Mouse (Mus musculus) liver, embryonic 12.5 days (tissue): ENCODE measurements around the gene Cops7b. TPM values are rescaled to one million over a fixed set of nuclear protein-coding genes. Genes with fewer than 3 reads are reported as not detected.

Experiments
- ATAC-seq: fragments of 200-750 bp; cut with Nextera tagmentation; 2 replicates; pipeline ENCODE4 v1.8.0; 2017; ENCODE audit warnings: moderate number of reproducible peaks, mild to moderate bottlenecking, moderate library complexity
- H3K27ac ChIP-seq: fragments of 300-500 bp; sonication (generic); 2 replicates; pipeline ENCODE4 v1.5.1; 2016; ENCODE audit warnings: mild to moderate bottlenecking
- H3K27me3 ChIP-seq: fragments of 300-500 bp; sonication (generic); replicated peaks from 2 replicates; pipeline ENCODE4 v1.6.1; 2016; ENCODE audit warnings: mild to moderate bottlenecking, moderate library complexity
- H3K36me3 ChIP-seq: fragments of 300-500 bp; sonication (generic); 2 replicates; pipeline ENCODE4 v1.6.1; 2016; ENCODE audit warnings: mild to moderate bottlenecking, moderate library complexity
- H3K4me1 ChIP-seq: fragments of 300-500 bp; sonication (generic); 2 replicates; pipeline ENCODE4 v1.6.1; 2016
- H3K4me2 ChIP-seq: fragments of 300-500 bp; sonication (generic); 2 replicates; pipeline ENCODE4 v1.6.1; 2016; ENCODE audit warnings: mild to moderate bottlenecking, moderate library complexity
- H3K4me3 ChIP-seq: fragments of 300-500 bp; sonication (generic); 2 replicates; pipeline ENCODE4 v1.5.1; 2016; ENCODE audit warnings: mild to moderate bottlenecking, moderate library complexity
- H3K9ac ChIP-seq: fragments of 300-500 bp; sonication (generic); 2 replicates; pipeline ENCODE4 v1.6.1; 2016; ENCODE audit warnings: mild to moderate bottlenecking, moderate library complexity
- H3K9me3 ChIP-seq: fragments of 300-500 bp; sonication (generic); replicated peaks from 2 replicates; pipeline ENCODE4 v1.6.1; 2016; ENCODE audit warnings: mild to moderate bottlenecking, moderate library complexity
- WGBS: fragments of 180-500 bp; shearing (Covaris S2); methylation state at CpG from one replicate; pipeline ENCODE4 v1.1.7; 2016; ENCODE audit not compliant: insufficient replicate concordance; 5-methylcytosine and 5-hydroxymethylcytosine counted together
- polyA plus RNA-seq: library from polyadenylated mRNA; unstranded; fragments of >200 nt; fragmentation: Nextera tagmentation; extraction: Ambion mirVana; gene quantifications from 2 replicates; pipeline ENCODE4 v1.2.1, GENCODE M21; 2016

Gene Cops7b
- polyA plus RNA-seq, 1 experiment from 2014 or later: 24.3 TPM

DNA sequence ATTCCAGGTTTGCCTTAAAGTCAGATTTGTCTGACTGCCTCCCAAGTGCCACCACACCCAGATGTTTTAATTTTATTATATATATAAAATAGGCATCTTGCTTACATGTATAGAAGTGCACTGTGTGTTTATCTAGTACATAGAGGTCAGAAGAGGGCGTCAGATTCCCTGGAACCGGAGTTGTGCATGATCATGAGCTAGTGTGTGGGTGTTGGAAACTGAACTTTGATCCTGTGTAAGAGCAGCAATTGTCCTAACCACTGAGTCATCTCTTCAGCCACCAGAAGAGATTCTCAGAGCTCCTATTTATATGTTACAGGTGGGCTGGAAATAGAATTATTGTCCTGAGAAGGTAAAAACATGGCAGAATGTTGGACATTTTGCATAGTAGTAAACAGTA, 17.4 kb downstream of the Cops7b start:
- Histone ChIP-seq H3K36me3 (peaks cover 99% of the 10 kb centered on the region), H3K4me2 (no peak overlapping the region), H3K9ac (no peak overlapping the region), H3K9me3 (no peaks in the 10 kb centered on the region), H3K27ac (no peak overlapping the region), H3K4me1 (no peaks in the 10 kb centered on the region), H3K4me3 (no peak overlapping the region), H3K27me3 (no peaks in the 10 kb centered on the region)
- ATAC-seq: no peak
- 82% methylated on average over 2 of the region's 2 CpGs for WGBS

DNA sequence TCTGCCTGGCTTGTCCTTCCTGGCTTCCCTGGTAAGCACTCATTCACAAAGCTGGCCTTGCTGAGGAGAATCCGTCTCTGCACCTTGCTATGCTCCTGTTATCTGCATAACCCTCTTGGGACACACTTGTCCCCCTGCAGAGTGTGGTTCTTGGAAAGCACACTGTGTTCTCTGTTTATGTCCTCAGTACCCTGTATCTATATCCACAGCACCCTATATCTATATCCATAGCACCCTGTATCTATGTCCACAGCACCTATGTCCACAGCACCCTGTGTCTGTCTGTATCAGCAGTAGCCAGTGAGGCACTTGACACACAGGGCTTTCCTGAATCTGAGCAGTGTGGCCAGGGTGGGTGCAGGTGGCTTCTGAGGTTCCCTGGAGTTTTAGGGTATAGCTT, 28.2 kb downstream of the Cops7b start:
- ATAC-seq: peak; percentile 77
- H3K4me1 ChIP-seq: no peaks in the 10 kb centered on the region
- H3K36me3 ChIP-seq: peaks cover 34% of the 10 kb centered on the region

DNA sequence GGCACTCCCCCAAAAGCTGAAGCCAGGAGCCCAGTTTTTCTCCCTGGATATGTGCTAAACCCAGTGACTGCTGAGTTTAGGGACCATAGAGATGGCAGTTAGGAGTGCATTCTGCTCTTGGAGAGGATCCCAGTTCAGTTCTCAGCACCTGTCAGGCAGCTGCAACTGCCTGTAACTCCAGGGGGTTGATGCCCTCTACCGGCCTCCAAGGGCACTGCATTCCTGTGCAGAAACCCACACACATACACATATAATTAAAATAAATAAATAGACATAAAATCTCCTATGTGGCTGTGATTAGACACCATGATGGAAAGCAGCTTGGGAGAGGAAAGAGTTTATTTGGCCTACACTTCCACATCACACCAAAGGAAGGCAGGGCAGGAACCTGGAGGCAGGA, 29.4 kb downstream of the Cops7b start:
- Histone ChIP-seq H3K9ac (no peak overlapping the region), H3K27me3 (no peaks in the 10 kb centered on the region), H3K4me2 (no peak overlapping the region), H3K9me3 (no peaks in the 10 kb centered on the region), H3K36me3 (peaks cover 25% of the 10 kb centered on the region), H3K4me3 (no peak overlapping the region), H3K4me1 (no peaks in the 10 kb centered on the region), H3K27ac (no peak overlapping the region)
- ATAC-seq: no peak
- WGBS: 45% methylated on average over 1 of the region's 1 CpGs

More for the DNA sequence above, 28.2 kb downstream of the Cops7b start:
- Histone ChIP-seq H3K4me2 (no peak overlapping the region), H3K9ac (no peak overlapping the region), H3K9me3 (no peaks in the 10 kb centered on the region), H3K4me3 (no peak overlapping the region), H3K27me3 (no peaks in the 10 kb centered on the region), H3K27ac (no peak overlapping the region)
- 40% methylated on average over 1 of the region's 1 CpGs for whole genome bisulfite sequencing

DNA sequence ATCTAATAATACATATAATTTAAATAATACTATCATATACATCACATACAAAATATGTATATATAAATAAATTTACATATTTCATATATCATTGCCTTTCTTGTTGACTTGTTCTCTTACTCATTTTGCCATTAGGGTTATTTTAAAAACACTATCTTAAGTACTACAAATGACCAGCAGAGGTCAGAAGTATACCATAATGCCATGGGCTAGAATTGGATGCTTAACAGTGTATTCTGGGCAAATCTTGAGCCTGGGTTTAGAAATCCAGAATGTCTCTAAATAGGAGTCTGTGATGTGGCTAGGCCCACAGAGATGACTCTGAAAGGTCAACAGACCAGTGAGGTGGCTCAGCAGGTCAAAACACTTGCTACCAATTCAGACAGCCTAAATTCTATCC, 31.6 kb downstream of the Cops7b start:
- H3K36me3 ChIP-seq: 0 out of 2 replicates have a peak, but pooled peaks cover 5% of the 10 kb centered on the region
- no peaks in the 10 kb centered on the region for H3K4me1 ChIP-seq
- ATAC-seq: no peak

DNA sequence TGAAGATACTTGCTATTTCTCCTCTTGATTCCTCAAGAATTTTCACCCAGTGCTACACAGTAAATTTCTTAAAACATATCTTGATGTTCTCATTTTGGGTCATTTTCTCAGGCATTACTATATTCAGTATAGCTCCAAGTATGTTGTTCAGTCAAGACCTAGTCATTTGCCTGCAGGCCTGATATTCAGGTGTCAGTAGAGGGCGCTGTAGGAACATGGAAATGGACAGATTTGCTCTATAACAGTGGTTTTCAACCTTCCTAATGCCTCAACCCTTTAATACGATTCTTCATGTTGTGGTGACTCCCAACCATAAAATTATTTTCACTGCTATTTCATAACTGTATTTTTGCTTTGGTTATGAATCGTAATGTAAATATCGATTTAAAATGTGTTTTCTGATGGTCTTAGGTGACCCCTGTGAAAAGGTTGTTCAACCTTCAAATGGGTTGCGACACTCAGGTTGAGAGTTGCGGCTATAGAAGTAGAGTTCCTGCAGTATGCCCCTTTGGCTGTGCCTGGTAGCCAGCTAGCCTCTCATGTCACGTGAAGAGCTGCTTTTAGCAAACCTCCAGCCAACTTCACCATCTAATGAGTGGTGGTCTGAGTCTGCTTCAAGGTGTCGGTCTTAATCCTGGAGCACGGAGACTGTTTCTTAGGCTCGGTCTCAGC, 35.9 kb downstream of the Cops7b start:
- WGBS: 54% methylated on average over 10 of the region's 10 CpGs
- ATAC-seq: no peak
- H3K9me3 ChIP-seq: no peaks in the 10 kb centered on the region

More for the DNA sequence above, 31.6 kb downstream of the Cops7b start:
- Histone ChIP-seq H3K9ac (no peak overlapping the region), H3K27ac (no peak overlapping the region), H3K9me3 (no peaks in the 10 kb centered on the region), H3K27me3 (no peaks in the 10 kb centered on the region), H3K4me2 (no peak overlapping the region), H3K4me3 (no peak overlapping the region)

DNA sequence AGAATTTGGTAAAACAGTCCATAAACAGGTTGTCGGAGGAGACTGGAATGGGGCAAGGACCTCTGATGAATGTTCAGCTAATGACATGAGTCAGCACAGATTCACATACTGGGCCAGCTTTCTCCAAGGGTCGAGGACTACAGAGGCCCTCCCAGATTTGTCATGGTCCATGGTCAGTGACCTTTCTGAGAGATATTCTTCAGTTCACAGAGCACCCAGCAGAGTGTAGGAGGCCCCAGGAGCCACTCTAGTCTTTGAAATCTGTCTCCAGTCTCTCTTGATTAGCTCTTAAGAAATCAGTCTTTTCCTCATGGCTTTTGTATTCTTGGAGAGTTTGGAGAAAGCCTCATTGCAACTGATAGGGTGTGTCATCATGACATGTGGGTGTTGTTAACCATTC, 39.6 kb downstream of the Cops7b start:
- 64% methylated on average over 2 of the region's 2 CpGs for WGBS
- no peaks in the 10 kb centered on the region for H3K4me1 ChIP-seq
- no peak overlapping the region for H3K4me2 ChIP-seq
- no peak for ATAC-seq
- H3K27ac ChIP-seq: no peak overlapping the region
- no peaks in the 10 kb centered on the region for H3K27me3 ChIP-seq
- H3K4me3 ChIP-seq: no peak overlapping the region
- no peaks in the 10 kb centered on the region for H3K9me3 ChIP-seq
- H3K9ac ChIP-seq: no peak overlapping the region
- H3K36me3 ChIP-seq: no peaks in the 10 kb centered on the region

More for the DNA sequence above, 35.9 kb downstream of the Cops7b start:
- H3K4me1 ChIP-seq: no peaks in the 10 kb centered on the region
- no peak overlapping the region for H3K9ac ChIP-seq
- H3K4me3 ChIP-seq: no peak overlapping the region
- no peak overlapping the region for H3K27ac ChIP-seq
- H3K36me3 ChIP-seq: no peaks in the 10 kb centered on the region
- no peak overlapping the region for H3K4me2 ChIP-seq
- H3K27me3 ChIP-seq: no peaks in the 10 kb centered on the region

DNA sequence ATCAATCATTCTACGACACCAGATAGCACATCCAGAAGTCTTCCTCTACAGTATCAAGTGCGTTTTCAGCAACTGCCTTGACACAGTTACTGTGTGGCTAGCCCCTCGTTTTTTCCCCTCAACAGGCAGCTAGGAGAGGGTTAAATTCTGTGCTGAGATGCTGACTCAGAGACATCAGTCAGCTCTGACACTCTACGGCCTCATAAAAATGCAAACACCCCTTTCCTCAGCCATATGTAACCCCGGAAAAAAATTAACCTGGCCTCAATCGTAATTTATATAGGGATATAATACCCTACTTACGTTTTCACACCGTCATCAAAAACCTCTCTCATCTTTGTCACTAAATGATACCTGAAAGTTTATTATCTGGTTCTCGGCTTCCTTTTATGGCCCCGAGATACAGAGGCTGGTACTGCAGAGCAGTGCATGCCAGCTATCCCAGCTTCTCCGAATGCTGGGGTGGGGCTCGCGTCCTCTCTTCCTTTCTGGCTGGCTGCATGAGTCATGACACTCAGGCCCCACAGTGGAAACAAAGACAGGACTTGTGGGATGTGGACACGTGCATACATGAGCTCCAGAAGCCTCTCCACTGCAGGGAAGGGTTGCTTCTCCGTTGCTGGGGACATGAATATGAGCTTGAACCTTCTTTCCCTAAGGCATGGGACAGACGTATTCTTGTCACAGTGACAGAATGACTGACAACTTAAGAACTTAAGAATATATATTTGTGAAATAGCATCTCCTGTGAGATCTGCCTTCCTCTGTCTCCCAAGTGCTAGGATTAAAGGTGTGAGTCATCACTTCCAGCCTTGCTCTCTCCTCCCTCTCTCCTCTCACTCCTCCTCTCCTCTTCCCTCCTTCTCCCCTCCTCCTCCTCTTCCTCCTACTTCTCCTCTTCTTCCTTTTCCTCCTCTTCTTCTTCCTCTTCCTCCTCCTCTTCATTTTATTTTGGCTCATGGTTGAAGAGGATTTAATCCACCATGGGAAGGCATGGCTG, 40.6 kb downstream of the Cops7b start:
- Histone ChIP-seq H3K9ac (no peak overlapping the region), H3K27me3 (no peaks in the 10 kb centered on the region), H3K4me2 (no peak overlapping the region), H3K4me3 (no peak overlapping the region), H3K4me1 (no peaks in the 10 kb centered on the region), H3K27ac (no peak overlapping the region), H3K9me3 (no peaks in the 10 kb centered on the region), H3K36me3 (no peaks in the 10 kb centered on the region)
- WGBS: 50% methylated on average over 16 of the region's 16 CpGs
- no peak for ATAC-seq

DNA sequence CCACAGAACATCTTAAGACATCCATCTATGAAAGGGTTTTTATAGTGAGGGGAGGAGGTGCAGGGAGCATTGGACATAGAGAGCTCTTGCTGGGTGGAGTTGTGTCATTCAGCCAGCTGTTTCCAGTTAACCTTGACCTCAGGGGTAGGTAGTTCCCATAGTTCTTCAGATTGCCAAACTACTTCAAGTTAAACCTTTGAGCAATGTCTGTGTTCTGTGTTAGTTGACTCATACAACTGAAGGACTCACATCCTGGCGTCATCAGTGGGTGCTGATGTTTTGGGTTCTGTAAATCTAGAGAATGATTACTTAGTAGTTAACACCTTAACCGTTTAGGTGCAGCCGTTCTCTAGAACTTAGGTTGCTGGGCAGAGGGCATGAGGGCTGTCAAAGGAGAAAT, 45.6 kb downstream of the Cops7b start:
- no peaks in the 10 kb centered on the region for H3K4me1 ChIP-seq
- no peaks in the 10 kb centered on the region for H3K9me3 ChIP-seq
- H3K27ac ChIP-seq: no peak overlapping the region
- no peak overlapping the region for H3K4me3 ChIP-seq
- WGBS: 64% methylated on average over 3 of the region's 3 CpGs
- H3K36me3 ChIP-seq: no peaks in the 10 kb centered on the region
- no peak overlapping the region for H3K4me2 ChIP-seq
- ATAC-seq: no peak
- H3K9ac ChIP-seq: no peak overlapping the region
- no peaks in the 10 kb centered on the region for H3K27me3 ChIP-seq

DNA sequence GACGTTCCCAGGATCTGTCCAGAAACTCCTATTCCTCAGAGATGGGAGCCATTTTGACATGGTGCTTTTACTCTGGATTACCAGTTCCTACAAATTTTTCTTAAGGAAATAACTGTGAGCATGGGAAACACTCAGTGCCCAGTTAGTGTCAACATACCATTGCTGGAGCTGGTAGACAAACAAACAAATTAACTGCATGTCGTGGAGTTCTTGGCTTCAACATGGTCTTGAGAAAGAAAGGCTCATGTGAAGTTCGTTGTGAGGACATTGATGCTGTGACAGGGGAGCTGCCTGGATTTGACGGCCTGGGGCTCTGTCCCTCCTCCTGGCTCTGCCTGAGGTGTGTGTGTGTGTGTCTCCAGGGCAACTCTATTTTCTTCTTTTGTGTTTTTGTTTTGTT, 47.2 kb downstream of the Cops7b start:
- Histone ChIP-seq H3K36me3 (no peaks in the 10 kb centered on the region), H3K27ac (no peak overlapping the region), H3K4me1 (no peaks in the 10 kb centered on the region), H3K4me3 (no peak overlapping the region), H3K4me2 (no peak overlapping the region), H3K9me3 (no peaks in the 10 kb centered on the region), H3K9ac (no peak overlapping the region), H3K27me3 (no peaks in the 10 kb centered on the region)
- no peak for ATAC-seq
- WGBS: 50% methylated on average over 4 of the region's 4 CpGs

DNA sequence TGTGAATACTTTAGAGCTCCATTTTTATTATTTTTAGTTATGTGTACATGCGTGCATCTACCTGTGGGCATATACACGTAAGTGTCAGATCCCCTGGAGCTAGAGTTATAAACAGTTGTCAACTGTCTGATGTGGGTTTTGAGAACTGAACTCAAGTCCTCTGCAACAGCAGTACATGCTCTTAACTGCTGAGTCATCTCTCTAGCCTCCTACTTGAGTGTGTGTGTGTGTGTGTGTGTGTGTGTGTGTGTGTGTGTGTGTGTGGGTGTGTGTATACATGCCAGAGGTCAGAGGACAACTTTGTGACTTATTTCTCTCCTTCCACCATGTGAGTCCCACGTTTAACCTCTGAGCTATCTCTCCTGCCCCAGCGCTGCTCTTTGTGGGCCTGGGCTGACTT, 47.8 kb downstream of the Cops7b start:
- ATAC-seq: no peak

DNA sequence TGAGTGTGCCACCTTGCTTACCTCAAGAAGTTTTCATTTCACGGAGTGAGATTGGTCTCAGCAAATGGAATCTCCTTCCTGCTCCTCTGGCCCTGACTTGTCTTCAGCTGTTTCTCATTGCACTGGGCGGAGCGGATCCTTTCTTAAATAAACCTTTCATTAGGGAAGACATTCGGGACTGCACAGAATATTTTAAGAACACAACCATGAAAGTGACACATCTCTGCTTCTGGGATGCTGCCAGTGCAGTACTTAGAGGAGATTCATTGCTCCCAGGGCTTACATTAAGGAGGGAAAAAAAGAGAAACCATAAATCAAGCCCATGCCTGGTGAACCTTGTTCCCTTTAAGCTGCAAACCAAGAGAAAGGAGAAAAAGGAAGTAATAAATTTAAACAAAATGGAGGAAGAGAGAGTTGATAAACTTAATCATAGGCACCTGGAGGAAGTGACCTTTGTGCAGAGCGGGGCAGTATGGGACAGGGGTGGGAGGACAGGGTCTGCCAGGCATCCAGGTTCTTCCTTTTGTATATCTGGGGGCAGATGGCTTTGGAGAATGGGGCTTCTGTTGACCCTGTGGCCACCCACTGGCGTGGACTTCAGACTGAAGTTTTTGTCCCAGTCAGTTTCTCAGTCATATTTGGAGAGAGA, 50.2 kb downstream of the Cops7b start:
- 56% methylated on average over 6 of the region's 6 CpGs for WGBS
- Histone ChIP-seq H3K9me3 (no peaks in the 10 kb centered on the region), H3K4me3 (no peak overlapping the region), H3K27ac (no peak overlapping the region), H3K4me2 (no peak overlapping the region), H3K27me3 (no peaks in the 10 kb centered on the region), H3K36me3 (no peaks in the 10 kb centered on the region), H3K9ac (no peak overlapping the region), H3K4me1 (no peaks in the 10 kb centered on the region)
- ATAC-seq: no peak

More for the DNA sequence above, 47.8 kb downstream of the Cops7b start:
- H3K4me2 ChIP-seq: no peak overlapping the region
- no peaks in the 10 kb centered on the region for H3K9me3 ChIP-seq
- no peaks in the 10 kb centered on the region for H3K4me1 ChIP-seq
- no peak overlapping the region for H3K9ac ChIP-seq
- 56% methylated on average over 4 of the region's 4 CpGs for WGBS
- H3K36me3 ChIP-seq: no peaks in the 10 kb centered on the region
- H3K27ac ChIP-seq: no peak overlapping the region
- no peaks in the 10 kb centered on the region for H3K27me3 ChIP-seq
- H3K4me3 ChIP-seq: no peak overlapping the region

DNA sequence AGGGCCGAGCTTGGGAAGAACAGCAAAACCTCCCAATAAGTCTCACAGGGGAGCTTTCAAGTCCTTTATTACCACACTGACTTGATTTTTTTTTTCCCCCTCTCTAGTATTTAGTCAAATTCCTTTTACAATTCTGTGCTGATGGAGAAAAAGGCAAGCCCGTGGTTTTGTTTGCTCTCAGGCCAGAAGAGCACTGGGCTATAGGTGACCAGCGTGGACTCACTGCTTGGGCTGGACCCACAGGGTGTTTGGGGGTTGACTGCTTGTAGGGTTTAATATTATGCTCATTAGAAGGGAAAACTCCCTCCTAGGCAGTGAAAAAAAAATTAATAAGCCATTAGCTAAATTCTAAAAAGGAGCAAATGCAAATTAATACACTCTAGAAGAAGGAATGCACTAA, 50.7 kb downstream of the Cops7b start:
- H3K36me3 ChIP-seq: no peaks in the 10 kb centered on the region
- no peaks in the 10 kb centered on the region for H3K27me3 ChIP-seq
- H3K4me3 ChIP-seq: no peak overlapping the region
- no peak overlapping the region for H3K4me2 ChIP-seq
- 54% methylated on average over 3 of the region's 3 CpGs for WGBS
- H3K9ac ChIP-seq: no peak overlapping the region
- H3K4me1 ChIP-seq: no peaks in the 10 kb centered on the region
- H3K9me3 ChIP-seq: no peaks in the 10 kb centered on the region
- no peak for ATAC-seq
- no peak overlapping the region for H3K27ac ChIP-seq
